Mouse (Mus musculus) granulocyte monocyte progenitor cell, adult 5-6 weeks (primary cell): ENCODE measurements around the gene 4930556J24Rik. TPM values are rescaled to one million over a fixed set of nuclear protein-coding genes. Genes with fewer than 3 reads are reported as not detected.
A peak's percentile ranks its signal among the peaks of the same experiment; 100 is the strongest.
"Not testable (repeated sequence)": the region's sequence is repeated elsewhere in the genome, so short reads cannot be mapped to it uniquely, and the experiment has no call there.

Experiments used
- ATAC-seq: replicated peaks from 2 replicates; pipeline ENCODE4 v1.8.0; 2016; ENCODE audit warnings: mild to moderate bottlenecking, moderate TSS enrichment, inconsistent platforms; ENCODE audit not compliant: poor library complexity, severe bottlenecking
- total RNA-seq, 2 experiments: library from RNA; stranded (forward) in 1 of 2; stranded (reverse) in 1 of 2; fragments of 200-712, 200-1000 nt in 1 of 2; fragments of >200 nt in 1 of 2; fragmentation: Nextera tagmentation in 1 of 2; gene quantifications; 2 replicates each; pipeline ENCODE4 v1.2.3; 2014 to 2017

4930556J24Rik gene
- total RNA-seq (2014; fragmentation: Nextera tagmentation) (not detected in 2 replicates), total RNA-seq (2017) (not detected in 2 replicates)

DNA sequence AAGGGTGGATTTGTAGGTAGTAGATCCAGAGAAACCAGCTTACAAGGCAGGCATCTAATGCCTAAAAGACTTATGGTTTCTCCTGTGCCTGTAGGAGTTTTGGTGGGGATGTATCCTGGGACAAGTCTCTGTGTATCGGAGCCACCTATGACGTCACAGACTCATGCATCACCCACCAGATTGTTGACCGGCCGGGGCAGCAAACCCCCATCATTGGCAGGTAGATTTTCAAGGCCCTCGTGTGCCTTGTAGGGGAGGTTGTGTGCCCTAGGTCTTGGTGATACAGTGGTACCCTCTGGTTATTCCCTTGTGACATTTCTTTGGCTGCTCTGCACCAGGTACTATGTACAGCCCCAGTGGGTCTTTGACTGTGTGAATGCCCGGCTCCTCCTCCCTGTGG lies at the start of gene 4930556J24Rik:
Gene 4930556J24Rik, minus strand, starts transcription at position 101 of the 400 bp plus-strand sequence.
- no peak for ATAC-seq

DNA sequence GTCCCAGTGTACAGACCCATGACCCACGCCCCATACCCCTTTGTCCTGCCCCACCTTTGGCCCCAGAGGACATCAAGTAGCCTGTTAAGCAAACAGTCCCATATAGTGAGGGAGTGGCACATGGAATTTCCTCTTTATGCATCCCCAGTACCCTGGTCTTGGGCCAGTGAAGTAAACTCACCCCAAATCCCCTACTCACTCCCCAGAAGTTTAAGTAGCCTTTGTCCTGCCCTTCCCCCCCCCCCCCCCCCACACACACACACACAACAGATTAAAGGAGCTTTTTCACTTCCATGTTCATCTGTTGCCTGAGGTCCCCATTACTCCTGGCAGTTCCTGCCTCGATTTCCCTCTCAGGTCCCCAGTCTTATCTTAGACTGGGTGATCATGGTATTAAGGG lies 46.7 kb upstream of the 4930556J24Rik start:
- no peak for ATAC-seq

- not testable (repeated sequence) for ATAC-seq
Measured at GRCm38 (mm10) chr11:4022111-4022510, 45.5 kb upstream of the 4930556J24Rik start.

DNA sequence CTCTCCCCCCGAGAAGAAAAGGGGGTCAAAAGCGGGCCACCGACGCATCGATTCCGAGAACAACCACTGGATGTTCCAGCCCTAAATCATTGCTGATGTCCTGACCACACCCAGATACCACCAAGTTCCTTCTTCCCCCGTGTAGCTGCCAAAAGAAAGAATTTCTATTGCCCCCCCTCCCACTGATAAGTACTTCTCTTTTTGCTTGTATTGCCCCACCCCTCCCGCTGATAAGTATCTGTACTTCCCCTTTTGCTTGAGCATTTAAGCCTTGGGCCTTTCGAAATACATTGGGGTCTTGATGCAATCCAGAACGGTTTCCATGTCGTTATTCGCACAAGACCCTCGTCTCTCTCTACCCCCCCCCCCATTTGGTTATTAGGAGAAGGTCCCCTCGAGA lies 39.2 kb upstream of the 4930556J24Rik start:
- ATAC-seq: not testable (repeated sequence)

DNA sequence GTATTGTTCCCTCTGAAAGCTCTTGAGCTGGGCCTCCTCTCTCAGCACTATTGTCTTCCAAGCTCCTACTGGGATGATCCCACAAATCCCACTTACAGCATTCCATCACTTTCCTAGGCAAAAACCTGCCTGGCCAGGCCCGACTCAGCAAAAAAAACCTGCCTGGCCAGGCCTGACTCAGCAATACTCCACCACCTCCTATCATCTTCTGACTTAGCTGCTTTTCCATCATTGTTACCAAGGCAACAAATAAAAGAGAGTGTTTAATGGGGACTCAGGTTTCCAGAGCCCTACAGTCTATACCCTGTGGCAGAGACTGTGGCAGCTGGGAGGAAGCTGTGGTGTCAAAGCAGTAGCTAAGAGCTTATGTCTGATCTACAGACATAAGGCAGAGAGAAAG lies 36.0 kb upstream of the 4930556J24Rik start:
- ATAC-seq: no peak

GRCm38 (mm10) chr11:4006462-4006861 lies 29.9 kb upstream of the 4930556J24Rik start:
- ATAC-seq: no peak

DNA sequence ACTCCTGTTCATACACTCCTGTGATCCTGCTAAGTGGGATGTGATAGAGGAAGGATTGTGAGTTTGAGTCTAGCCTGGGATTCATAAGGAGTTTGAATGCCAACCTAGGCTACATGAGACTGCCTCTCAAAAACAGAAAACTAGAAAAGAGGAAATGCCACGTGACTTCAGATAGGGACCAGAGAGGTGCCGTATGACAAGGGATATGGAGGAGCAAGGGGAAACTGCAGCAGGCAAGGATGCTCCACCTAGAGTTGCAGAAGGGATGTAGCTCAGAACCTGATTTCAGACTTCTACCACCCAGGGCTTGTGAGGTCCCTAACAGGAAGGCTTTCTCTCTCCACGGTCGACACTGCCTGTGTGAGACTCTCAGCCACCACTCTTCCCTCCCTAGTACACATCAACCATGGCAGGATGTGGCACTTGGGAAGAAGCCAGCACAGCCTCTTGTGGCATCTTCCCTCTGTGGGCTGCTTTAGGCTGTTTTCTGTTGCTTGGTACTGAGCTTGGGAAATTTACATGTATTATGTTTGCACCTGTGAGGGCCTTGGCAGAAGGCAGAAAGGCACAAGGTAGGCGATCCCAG lies 28.7 kb upstream of the 4930556J24Rik start:
- ATAC-seq: no peak

GRCm38 (mm10) chr11:4001603-4002002 lies 25.0 kb upstream of the 4930556J24Rik start:
- ATAC-seq: peak; percentile 67

DNA sequence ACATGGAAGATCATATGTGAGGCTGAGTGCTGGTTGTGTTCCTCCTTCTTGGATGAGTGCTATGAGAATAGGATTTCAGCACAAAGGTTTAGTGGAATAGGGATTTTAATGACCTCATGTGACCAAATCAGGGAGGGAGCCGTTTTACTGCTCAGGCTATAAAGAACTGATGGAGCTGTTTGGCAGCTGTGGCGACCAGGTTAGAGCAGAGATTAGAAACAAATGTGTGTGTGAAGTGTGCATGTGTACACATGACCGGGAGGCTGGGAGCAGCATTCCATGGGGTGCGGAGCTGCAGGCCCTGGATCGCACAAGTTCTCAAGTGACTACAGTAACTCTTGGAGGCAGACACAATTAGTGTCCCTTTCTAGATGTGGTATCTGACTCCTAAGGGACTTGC lies 23.0 kb upstream of the 4930556J24Rik start:
- ATAC-seq: no peak

DNA sequence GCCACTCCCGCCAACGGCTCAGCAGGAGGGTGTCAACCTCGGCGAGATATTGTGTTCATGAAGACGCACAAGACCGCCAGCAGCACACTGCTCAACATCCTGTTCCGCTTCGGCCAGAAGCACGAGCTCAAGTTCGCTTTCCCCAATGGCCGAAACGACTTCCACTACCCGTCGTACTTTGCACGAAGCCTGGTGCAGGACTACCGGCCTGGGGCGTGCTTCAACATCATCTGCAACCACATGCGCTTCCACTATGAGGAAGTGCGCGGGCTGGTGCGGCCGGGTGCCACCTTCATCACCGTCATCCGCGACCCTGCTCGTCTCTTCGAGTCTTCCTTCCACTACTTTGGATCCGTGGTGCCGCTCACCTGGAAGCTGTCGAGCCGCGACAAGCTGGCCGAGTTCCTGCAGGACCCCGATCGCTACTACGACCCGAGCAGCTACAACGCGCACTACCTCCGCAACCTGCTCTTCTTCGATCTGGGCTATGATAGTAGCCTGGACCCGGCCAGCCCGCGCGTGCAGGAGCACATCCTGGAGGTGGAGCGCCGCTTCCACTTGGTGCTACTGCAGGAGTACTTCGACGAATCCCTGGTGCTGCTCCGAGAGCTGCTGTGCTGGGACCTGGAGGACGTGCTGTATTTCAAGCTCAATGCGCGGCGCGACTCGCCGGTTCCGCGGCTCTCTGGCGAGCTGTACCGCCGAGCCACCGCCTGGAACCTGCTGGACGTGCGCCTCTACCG lies 21.6 kb upstream of the 4930556J24Rik start:
- peak; percentile 90 for ATAC-seq

DNA sequence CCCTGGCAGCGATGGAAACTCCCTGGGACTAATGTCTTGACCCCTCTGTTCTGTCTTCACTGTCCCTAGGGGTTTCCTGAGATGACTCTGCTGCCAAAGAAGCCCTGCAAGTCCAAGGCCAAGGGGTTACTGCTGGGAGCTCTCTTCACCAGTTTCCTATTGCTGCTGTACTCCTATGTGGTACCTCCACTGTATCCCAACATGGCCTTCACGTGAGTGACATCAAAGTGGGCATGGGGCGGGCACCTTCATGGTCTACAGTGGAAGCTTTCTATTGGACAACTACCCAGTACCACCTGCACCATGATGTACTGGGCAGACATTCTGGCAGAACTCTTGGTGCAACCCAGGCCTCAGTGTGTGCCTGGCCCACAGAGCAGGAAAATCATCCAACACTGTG lies 20.3 kb upstream of the 4930556J24Rik start:
- ATAC-seq: no peak

- no peak for ATAC-seq
Measured at GRCm38 (mm10) chr11:3995511-3995910, 18.9 kb upstream of the 4930556J24Rik start.

GRCm38 (mm10) chr11:3993914-3994313 lies 17.3 kb upstream of the 4930556J24Rik start:
- ATAC-seq: no peak

GRCm38 (mm10) chr11:3993132-3993531 lies 16.6 kb upstream of the 4930556J24Rik start:
- no peak for ATAC-seq

DNA sequence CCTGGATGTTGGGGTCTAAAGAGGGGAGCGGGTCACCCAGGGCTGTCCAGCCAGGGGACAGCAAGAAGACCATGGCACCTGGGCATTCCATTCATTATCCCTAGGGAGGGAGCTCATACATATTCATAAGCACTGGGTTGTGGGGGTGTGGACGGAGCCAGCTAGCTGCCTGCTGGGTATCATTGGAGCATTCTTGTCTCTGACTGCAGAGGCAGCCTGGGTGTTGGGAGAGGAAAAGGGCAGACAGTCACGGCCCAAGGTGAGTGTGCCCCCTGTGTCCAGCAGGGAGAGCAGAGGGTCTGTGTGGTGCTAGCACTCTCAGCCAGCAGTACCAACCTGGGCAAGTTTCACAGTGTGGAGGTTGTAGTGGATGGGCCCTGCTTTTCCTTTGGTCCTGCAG lies 13.2 kb upstream of the 4930556J24Rik start:
- ATAC-seq: no peak

DNA sequence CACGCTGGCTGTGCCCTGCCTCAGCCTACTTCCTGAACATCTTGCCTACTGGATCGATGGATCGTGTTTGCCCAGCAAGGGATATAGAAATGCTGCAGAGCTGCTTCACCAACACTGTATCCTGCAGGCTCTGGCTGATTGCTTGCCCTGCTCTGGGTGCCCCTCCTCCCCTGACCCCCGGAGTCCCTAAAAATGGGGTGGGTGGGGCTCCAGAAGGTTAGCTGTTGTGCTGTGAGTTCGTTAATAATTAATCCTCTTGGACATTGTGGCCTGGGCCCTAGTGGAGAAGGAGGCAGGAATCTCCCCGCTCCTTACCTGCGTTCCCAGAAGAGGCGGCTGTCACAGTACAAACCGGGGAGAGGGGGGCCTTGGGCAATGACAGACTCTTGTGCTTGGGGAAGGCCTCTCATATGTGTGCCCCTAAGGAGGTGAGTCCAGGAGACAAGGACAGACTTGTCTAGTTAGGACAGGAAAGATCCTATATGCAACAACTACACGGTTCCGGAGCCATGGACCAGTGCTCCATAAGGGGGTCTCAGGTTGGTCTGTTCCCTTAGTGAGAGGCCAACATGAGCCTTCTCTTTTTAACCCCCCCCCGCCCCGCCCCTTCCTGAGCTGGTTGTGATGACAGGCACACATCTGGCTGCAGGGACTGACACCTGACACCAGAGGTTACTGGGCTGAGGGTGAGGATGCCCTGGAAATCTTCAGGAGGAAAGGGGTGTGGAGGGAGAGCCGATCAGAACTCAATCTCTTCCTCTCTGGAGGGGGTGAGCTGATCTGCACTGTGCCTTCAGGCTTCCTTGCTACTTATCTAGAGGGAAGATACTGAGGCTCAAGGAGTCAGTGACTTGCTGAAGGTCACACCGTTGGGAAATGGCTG lies 7.5 kb upstream of the 4930556J24Rik start:
- ATAC-seq: no peak

DNA sequence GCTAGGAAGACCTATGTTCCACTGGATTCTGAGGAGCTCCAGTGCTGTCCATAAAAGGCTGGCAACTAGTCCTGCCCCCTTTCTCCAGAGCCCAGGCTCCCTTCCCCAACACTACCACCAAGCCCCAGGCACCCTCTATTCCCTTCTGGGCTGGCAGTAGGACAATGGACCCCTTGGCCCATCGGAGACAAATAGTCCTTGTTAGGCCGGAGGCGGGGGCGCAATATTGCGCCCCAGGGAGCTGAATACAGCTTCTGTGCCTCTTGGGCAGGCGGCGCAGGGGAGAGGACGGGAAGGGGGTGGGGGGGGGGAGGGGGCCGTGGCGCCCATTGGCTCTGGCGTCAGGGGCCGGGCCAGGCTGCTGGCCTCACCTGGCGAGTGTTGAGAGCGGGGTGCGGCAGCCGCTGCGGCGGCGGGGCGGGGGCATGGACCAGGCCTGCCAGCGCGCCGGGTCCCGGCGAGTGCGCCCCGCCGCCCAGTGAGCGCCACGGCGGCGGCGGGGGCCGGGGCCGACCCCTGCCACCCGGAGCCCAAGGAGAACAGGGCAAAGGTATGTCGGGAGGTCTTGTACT lies 6.8 kb upstream of the 4930556J24Rik start, which contains the start of gene Gal3st1:
Gene Gal3st1, plus strand, starts transcription at position 346 of the 572 bp plus-strand sequence.
- no peak for ATAC-seq

GRCm38 (mm10) chr11:3982275-3983209 lies 6.0 kb upstream of the 4930556J24Rik start:
- ATAC-seq: no peak

GRCm38 (mm10) chr11:3981536-3981935 lies 5.0 kb upstream of the 4930556J24Rik start:
- no peak for ATAC-seq
